Mouse (Mus musculus) 3134 (cell line): ENCODE measurements around the gene Krt81.

Experiments
- DNase-seq: peaks from one replicate; pipeline ENCODE4 v3.0.0-alpha.2; 2011; ENCODE audit warnings: low spot score; ENCODE audit not compliant: insufficient read length; ENCODE audit errors: extremely low read depth

Gene Krt81

GRCm38 (mm10) chr15:101463651-101464050, at the start of gene Krt81:
Gene Krt81 (minus strand): TSS chr15:101463751.
- no peak for DNase-seq

- DNase-seq = no peak
Observed at GRCm38 (mm10) chr15:101508247-101508646, 44.7 kb upstream of the Krt81 start.

DNA sequence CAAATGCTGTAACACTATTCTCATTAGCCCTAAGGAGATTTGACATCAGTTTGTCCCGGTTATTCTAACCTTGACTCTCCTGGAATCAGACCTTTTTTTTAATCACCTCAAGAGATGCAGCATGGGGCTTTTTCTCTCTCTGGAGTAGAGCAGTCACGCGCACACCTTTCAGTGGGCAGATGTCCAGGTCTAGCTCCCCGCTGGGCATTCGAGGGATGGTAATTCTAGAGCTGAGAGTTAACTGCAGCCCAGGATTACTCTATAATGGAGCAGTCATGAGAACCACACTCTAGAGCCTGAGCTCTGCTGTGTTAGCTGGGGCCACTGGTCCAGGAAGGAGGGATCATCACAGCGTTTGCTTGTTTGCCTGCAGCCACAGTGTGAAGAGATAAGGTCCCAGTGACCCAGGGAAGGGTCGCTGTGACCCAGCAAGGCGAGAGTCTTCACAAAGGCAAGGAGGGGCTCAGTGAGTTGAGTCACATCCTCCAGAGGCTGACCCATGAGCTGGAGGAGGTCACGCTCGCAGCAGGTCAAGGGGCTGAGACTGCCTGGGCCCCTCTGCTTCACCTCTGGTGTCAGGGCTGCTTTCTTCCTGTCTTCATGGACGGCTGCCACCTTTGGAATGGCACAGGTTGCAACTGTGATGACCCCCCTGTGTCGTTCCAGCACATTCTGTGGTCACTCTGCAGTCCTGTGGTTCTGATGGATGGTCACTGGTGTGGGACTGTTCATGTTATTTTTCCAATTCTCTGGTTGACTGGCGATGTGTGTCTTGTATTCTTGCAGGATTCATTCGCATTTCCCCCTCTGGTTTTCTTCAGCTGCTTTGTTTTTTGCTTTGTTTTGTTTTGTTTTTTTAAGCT, 43.6 kb upstream of the Krt81 start:
- DNase-seq = no peak

GRCm38 (mm10) chr15:101497181-101497580, 33.6 kb upstream of the Krt81 start:
- peak; percentile 62 for DNase-seq

DNA sequence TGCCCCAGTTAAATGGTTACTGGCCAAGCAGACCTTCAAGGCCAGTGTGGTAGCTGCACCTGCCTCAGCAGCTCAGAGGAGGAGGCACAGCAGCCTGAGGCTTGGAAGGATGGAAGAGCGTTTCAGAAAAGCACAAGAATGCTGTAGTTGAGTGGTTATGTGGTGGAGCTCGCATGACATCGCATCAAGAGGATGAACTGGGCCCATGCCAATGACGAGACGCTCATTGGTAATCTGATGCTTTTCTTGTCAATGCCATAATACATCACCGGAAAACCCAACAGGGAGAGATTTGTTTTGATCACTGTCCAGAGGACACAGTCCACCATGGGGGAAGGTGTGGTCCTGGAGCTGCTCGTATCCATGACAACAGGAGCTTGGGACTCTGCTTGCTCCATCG, 31.7 kb upstream of the Krt81 start:
- no peak for DNase-seq

DNA sequence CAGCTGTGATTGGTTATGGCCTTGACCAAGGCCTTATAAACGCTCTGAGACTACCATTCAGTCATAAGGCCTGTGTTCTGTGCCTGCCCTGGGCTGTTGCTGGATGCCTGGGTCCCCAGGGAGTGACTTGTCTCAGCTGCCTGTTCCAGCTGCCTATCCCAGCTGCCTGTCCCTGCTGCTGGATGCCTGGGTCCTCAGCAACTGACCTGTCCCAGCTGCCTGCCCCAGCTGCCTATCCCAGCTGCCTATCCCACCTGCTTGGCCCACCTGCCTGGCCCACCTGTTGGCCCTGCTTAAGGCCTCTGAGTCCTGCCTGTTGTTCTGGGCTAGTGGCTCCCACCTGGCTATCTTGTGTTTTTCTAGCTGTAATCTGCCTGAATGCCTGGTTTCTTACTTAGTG, 30.7 kb upstream of the Krt81 start:
- DNase-seq = peak; percentile 23

GRCm38 (mm10) chr15:101493713-101494112, 30.2 kb upstream of the Krt81 start:
- DNase-seq = no peak

DNA sequence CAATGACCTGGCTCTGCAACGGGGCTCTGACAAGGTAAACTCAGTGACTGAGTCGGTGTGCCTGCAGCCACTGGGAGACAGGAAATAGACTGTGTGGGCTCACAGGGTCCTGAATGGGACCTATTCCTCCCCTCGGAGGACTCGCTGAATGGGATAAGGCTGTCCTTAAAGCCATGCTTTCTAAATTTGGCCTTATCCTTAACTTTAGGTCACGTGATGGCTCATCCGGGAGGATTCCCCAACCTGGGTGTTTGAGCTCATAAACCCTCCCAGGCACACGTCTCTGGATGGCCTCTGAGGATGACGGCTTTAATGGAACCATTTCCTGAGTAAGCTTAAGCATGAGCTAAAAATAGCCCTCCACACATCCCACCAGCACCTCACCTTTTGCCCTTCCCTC, 29.2 kb upstream of the Krt81 start:
- no peak for DNase-seq

- no peak for DNase-seq
Observed at GRCm38 (mm10) chr15:101491431-101491830, 27.9 kb upstream of the Krt81 start, which contains the start of gene Krt83. Gene Krt83 (minus strand): TSS chr15:101491512.

- DNase-seq = no peak
Observed at GRCm38 (mm10) chr15:101485911-101486635, 22.5 kb upstream of the Krt81 start.

DNA sequence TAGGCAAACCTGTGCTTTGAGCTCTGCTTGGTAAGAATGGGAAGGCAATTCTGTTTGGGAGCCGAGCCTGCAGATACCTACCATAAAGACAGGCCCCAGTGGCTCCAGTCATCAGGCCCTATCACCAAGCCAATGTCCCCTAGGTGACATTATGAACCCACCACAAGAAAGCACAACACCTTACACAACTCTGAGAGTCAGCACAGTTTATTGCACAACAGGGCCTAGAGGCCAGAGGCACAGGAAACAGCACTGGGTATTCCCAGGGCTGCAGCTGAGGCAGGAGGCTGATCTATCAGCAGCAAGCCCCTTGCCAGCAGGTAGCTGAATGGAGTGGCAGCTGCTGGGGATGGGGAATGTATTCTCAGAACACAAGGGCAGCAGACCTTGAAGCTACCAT, 21.4 kb upstream of the Krt81 start:
- DNase-seq = no peak

DNA sequence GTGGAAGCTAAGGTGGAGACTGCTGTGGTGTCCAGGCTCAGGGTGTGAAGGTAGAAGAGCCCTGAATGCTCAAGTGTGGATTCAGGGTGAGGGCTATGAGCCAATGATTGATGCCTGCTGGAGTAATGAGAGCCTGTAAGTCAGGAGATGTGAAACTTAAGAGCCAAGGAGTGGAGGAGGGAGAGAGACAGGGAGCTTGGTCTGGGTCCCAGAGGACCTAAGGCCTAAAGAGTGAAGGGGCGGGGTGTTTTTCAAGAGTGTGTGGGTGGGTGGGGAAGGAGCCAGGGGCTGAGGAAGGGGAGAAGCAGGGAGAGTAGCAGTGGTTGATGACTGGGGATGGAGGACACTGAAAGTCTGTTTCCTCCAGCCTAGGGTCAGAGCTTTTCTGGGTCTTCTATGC, 20.1 kb upstream of the Krt81 start:
- no peak for DNase-seq

GRCm38 (mm10) chr15:101482056-101482455, 18.5 kb upstream of the Krt81 start:
- no peak for DNase-seq

- no peak for DNase-seq
Observed at GRCm38 (mm10) chr15:101479666-101480060, 16.1 kb upstream of the Krt81 start.

DNA sequence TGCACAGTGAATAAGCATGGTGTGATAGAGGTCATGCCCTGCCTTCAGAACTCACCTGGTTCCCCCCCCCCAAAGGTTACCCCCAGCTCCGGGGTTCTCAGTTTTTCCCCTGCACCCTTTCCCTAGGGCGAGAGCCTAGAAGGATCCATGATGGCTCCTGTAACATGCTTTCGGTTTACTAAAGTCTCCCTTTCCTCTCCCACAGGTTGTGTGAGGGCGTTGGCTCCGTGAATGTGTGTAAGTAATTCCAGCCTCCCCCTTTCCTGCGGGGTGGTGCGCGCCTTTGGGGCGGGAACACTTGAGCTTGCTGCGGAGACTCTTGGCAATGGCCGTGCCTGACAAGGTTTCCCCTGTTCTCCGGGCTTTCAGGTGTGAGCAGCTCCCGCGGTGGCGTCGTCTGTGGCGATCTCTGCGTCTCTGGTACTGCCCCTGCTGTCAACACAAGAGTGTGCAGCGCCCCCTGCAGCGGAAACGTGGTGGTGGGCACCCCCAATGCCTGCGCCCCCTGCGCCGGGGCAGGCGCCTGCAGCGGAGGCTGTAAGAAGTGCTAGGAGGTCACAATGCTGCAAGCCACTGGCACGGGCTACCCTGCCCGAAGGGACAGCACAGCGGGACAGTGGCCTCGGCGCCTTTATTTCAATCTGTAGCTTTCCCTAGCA, 15.6 kb upstream of the Krt81 start:
- DNase-seq = no peak

DNA sequence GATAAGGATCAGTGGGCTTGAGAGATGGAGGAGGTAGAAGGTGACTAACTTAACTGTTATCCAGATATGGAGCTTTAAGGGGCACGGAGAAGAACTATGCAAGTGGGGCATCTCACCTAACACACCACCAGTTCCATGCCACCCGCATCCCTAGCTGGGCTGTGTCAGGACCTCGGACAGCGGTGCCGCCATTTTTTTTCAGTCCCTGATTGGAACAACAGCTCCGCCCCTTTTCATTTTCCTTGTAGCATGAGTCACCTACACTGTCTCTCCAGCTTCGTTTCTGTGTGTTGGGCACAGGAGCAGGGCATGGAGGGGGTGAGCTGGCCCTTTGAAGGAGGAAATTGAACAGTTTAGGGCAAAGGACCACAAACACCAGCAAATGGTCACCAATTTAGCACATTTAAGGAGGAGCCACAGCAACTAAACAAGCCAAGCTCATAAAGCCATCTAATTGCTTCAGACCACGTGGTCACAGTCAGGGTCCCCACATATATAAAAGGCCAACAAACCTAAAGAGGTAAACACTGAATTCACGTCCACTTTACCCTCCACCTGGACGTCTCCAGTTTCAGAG, 9.5 kb upstream of the Krt81 start, which contains the start of gene Krt86:
Krt86 (plus strand) TSS at position 527 of the 577 bp plus-strand sequence.
- DNase-seq = peak; percentile 68

- no peak for DNase-seq
Observed at GRCm38 (mm10) chr15:101469093-101469492, 5.5 kb upstream of the Krt81 start.

GRCm38 (mm10) chr15:101459283-101459682, 4.3 kb downstream of the Krt81 start:
- peak; percentile 71 for DNase-seq

GRCm38 (mm10) chr15:101458361-101458930, 5.1 kb downstream of the Krt81 start:
- DNase-seq = peak; percentile 69

DNA sequence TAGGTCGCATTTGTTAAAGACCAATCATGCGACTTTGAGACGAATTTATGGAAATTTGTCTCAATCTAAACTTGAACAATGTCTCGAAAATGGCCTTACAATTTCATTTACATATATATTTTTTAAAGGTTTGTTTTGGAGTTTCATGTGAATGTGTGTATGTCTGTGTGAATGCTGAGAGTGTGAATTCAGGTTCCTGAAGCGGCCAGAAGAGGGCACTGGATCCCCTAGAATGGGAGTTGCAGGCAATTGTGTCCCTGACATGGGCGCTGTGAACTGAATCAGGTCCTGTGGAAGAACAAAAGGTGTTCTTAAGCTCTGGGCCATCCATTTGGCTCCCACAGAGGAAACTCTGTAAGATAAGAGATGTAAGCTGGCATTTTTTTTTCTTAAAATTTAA, 7.7 kb downstream of the Krt81 start:
- DNase-seq = no peak

- peak; percentile 86 for DNase-seq
Observed at GRCm38 (mm10) chr15:101455292-101455691, 8.3 kb downstream of the Krt81 start.
